ENCODE assay signal across 8 mouse cellular contexts in genomic region chr9:21840115-21840787, GRCm38 (mm10). TPM values are rescaled to one million over a fixed set of nuclear protein-coding genes. Genes with fewer than 3 reads are reported as not detected.
DNase-seq lines count a peak whose midpoint lies in the region; ATAC-seq and TF ChIP-seq lines count a peak whose summit lies in the region.
"Had no signal": no experiment of that assay in that cellular context is flagged by ENCODE, and none has a peak within 500 bp of the region (broad histone marks: within the 10 kb centered on the region; RNA-seq: fewer than 3 reads in every experiment).

No protein-coding gene starts in this region.

- H3K36me3 ChIP-seq in G1E (replicated peaks) = peaks cover 84% of the 10 kb centered on the region
- H3K36me3 ChIP-seq in lung, embryonic 14.5 days (ENCODE audit: insufficient read depth) = peaks cover 89% of the 10 kb centered on the region

- intact Hi-C loops in left cerebral cortex, postnatal 14 days (cut with DNase I) = loop anchor here (2.0 kb wide), 1 partner anchor 31 kb away; no protein-coding TSS in a partner anchor

- DNase-seq in left cerebral cortex, postnatal 14 days (ENCODE audit: low spot score in 2 of 2) = peak; percentile 52 to 62
- no peak for DNase-seq in left cerebral cortex, adult 11 months (ENCODE audit: low spot score)
- peak; percentile 62 for DNase-seq in G1E (ENCODE audit: low spot score)
- DNase-seq in c-Kit-positive CD71-positive TER-119-positive erythroid progenitor cells, embryonic 14.5 days (ENCODE audit: low spot score) = peak; percentile 47
- DNase-seq in heart, postnatal 4 days = peak; percentile 57
- peak; percentile 79 for DNase-seq in lung, embryonic 14.5 days
- DNase-seq in right cerebral cortex, postnatal 4 days = peak; percentile 46

- no peaks in the 10 kb centered on the region for H3K9me3 ChIP-seq in G1E (replicated peaks)
- H3K9me3 ChIP-seq in lung, embryonic 14.5 days (ENCODE audit: low read depth, low read length) = no peaks in the 10 kb centered on the region

- no peak overlapping the region for H3K4me3 ChIP-seq in G1E (ENCODE audit: low read depth, low read length)
- no peak overlapping the region for H3K4me3 ChIP-seq in lung, embryonic 14.5 days (ENCODE audit: low read depth, low read length)

- H3K4me2 ChIP-seq in lung, embryonic 14.5 days = no peak overlapping the region

- no peak for ATAC-seq in G1E (ENCODE audit: extremely low read depth, insufficient number of reproducible peaks, low FRiP score, poor library complexity, severe bottlenecking)
- no peak for ATAC-seq in lung, embryonic 14.5 days (ENCODE audit: insufficient read depth)

- TF ChIP-seq CTCF in G1E (IDR thresholded peaks at IDR 0.05; ENCODE audit: low read depth, low read length) = peak; percentile 46; the same call in 1 of the 2 replicates
- peak; percentile 80 for TF ChIP-seq CTCF in lung, embryonic 14.5 days (IDR thresholded peaks at IDR 0.05; ENCODE audit: low read depth)

- WGBS in lung, embryonic 14.5 days = 57% methylated on average over 8 of the region's 8 CpGs

- H3K27ac ChIP-seq in lung, embryonic 14.5 days (ENCODE audit: low read depth) = no peak overlapping the region

- no peak overlapping the region for H3K9ac ChIP-seq in lung, embryonic 14.5 days

- H3K4me1 ChIP-seq in G1E (ENCODE audit: insufficient read depth, low read depth, low read length) = no peaks in the 10 kb centered on the region
- H3K4me1 ChIP-seq in lung, embryonic 14.5 days (ENCODE audit: insufficient read depth) = peaks cover 9% of the 10 kb centered on the region; the same call in 1 of the 2 replicates

- no peaks in the 10 kb centered on the region for H3K27me3 ChIP-seq in G1E (ENCODE audit: insufficient read depth, low read length)
- H3K27me3 ChIP-seq in lung, embryonic 14.5 days (ENCODE audit: insufficient read depth, low read length) = no peaks in the 10 kb centered on the region

RNA-seq across cellular contexts. Expression of gene Angptl8, which starts 4.9 kb away (rescaled TPM):
- total RNA-seq in left cerebral cortex, postnatal 14 days (2021) = not detected
- not detected in 2 replicates for total RNA-seq in G1E (2014; fragmentation: Nextera tagmentation)
- total RNA-seq in G1E (2017) = not detected in 2 replicates
- not detected in 2 replicates for polyA plus RNA-seq in G1E (2012)
- total RNA-seq in heart, postnatal 4 days (2021) = not detected
- polyA plus RNA-seq in lung, embryonic 14.5 days (2014; fragmentation: Nextera tagmentation; extraction: Ambion mirVana) = 1.3 and 1.9 TPM in 2 replicates
- polyA plus RNA-seq: frontal cortex, adult 2 months had no signal

RNA-seq across cellular contexts. Expression of gene Dock6, which starts 12.2 kb away (rescaled TPM):
- 10 to 100 TPM; 18.5 to 22.6 TPM for total RNA-seq in left cerebral cortex, postnatal 14 days (2021)
- 12.7 and 16.8 TPM in 2 replicates for total RNA-seq in G1E (2014; fragmentation: Nextera tagmentation)
- total RNA-seq in G1E (2017) = 3.7 and 3.9 TPM in 2 replicates
- polyA plus RNA-seq in G1E (2012) = 11.3 and 11.6 TPM in 2 replicates
- 10 to 100 TPM; 61.4 to 70.0 TPM for total RNA-seq in heart, postnatal 4 days (2021)
- polyA plus RNA-seq in lung, embryonic 14.5 days (2014; fragmentation: Nextera tagmentation; extraction: Ambion mirVana) = 52.3 and 60.9 TPM in 2 replicates

RNA-seq across cellular contexts. Expression of gene Kank2, which starts 41.7 kb away (rescaled TPM):
- total RNA-seq in left cerebral cortex, postnatal 14 days (2021) = 1 to 10 TPM; 7.4 to 7.6 TPM
- total RNA-seq in G1E (2014; fragmentation: Nextera tagmentation) (not detected in 2 replicates), G1E (2017) (under 0.01 TPM in 2 replicates)
- polyA plus RNA-seq in G1E (2012) = not detected in 2 replicates
- 10 to 100 TPM; 50.7 to 53.7 TPM for total RNA-seq in heart, postnatal 4 days (2021)
- 16.4 TPM in 2 replicates for polyA plus RNA-seq in lung, embryonic 14.5 days (2014; fragmentation: Nextera tagmentation; extraction: Ambion mirVana)

Comparison
In these comparisons a context has a peak if more than half of its experiments do, and no peak if none do; other contexts are left out.
1. RNA of gene Kank2, which starts 41.7 kb away (total RNA-seq): 50.7 to 53.7 TPM in heart, postnatal 4 days and 7.4 to 7.6 TPM in left cerebral cortex, postnatal 14 days; under 0.01 TPM in G1E; every median in the first group is over 4 times any median in the second.